Mouse (Mus musculus) embryo, embryonic 11.5 days (tissue): ENCODE measurements around the gene Dnajc5.
A peak's percentile ranks its signal among the peaks of the same experiment; 100 is the strongest.
"Not testable (repeated sequence)": the region's sequence is repeated elsewhere in the genome, so short reads cannot be mapped to it uniquely, and the experiment has no call there.

Experiments
- DNase-seq: peaks from one replicate; pipeline ENCODE4 v3.0.0-alpha.2; 2012; ENCODE audit warnings: low read depth, low spot score

Dnajc5 gene

DNA sequence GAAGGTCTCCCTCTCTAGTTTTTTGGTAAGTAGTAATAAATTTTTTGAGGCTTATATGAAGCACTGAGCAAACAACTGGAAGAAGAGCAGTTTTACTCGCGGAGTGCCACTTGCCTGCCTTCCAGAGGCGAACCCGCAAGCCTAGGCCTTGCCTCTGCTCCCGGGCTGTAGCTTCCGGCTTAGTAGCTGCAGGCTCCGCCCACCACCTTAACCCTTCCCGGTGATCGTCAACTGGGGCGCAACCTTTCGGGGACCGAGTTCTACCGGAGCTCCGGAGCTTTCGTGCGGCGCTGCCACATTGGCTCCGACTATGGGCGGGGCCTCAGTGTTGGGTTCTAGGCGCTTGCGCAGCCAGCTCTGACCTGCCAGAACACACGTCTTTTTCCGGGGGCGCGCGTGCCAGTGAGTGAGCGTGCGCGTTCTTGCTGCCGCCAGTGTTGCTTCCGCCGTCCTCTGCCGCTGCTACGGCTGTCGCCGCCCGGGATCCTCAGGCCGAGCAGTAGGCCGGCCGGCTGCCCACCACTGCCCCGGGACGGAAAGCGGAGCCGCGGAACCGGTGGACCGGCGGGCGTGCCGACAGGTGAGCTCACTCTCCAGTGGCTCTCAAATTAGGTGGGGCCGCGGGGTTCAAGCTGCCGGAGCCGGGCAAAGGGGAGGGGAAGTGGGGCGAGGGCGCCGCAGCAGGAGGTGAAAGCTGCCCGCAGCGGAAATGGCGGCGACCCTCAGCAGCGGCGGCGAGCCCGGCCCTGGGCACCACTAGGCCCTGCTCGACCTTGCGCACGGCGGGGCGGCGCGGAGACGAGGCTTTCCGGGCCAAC, at the start of gene Dnajc5:
TSS of gene Dnajc5 (plus strand) at position 368 of the 818 bp plus-strand sequence.
- peak; percentile 92 for DNase-seq

DNA sequence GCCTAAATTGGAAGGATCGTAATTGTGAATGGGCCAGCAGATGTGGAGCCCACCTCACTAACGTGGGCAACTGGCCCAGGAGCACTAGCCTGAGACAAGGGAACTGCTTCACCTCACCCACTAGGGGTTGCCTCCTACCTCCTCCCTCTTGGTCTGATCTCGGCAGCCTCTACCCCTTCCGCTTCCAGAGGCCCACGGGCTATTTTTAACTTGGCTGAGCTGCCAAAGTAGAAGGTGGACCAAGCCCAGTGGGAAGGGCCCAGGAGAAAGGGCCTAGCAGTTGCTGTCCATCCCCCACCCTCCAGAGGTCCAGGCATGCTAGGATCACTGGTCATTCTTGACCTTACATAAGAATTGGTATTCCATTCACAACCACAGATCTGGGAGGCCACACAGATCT, 49.0 kb upstream of the Dnajc5 start:
- DNase-seq = no peak

DNA sequence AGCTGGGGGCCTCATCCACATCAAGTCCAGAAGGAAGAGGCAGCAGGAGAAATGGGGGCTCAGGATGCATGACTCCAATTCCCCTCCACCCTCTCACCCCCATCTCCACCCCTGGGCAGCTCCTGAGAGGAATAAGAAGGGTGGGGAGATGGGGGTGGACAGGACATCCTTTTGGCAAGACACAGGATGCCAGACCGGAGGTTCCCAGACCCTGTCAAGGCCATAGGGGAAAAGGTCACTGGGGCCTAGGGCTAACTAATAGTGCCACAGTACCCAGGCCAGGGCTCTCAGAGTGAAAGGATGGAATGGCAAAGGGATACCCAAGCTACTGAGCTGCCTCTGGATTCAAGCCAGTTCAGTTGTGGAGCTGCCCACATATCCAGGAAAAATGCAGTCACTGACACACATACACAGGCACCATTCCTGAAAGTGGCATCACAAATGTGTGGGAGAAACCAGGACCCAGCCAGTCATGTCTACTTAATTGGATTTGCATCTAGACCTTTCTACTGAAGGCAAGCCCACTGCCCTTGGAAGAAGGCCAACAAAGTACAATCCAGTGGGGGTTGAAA, 47.9 kb upstream of the Dnajc5 start:
- no peak for DNase-seq

DNA sequence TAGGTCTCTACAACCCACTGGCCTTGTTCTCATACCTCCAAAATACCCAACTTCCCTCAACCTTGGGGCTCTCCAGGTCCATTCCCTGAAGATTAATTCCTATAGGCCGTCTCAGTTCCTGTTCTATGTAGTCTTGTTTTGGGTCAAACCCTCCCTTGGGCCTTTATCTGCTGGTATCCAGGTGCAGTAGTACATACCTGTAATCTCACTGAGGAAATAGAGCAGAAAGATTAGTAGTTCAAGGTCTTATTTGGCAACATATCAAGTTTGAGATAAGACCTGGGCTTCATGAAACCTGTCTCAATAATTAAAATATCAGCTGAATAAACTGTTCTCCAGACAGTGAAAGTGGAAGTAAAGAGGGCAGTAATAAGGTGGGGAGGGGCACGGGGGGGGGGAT, 37.2 kb upstream of the Dnajc5 start:
- DNase-seq = no peak

DNA sequence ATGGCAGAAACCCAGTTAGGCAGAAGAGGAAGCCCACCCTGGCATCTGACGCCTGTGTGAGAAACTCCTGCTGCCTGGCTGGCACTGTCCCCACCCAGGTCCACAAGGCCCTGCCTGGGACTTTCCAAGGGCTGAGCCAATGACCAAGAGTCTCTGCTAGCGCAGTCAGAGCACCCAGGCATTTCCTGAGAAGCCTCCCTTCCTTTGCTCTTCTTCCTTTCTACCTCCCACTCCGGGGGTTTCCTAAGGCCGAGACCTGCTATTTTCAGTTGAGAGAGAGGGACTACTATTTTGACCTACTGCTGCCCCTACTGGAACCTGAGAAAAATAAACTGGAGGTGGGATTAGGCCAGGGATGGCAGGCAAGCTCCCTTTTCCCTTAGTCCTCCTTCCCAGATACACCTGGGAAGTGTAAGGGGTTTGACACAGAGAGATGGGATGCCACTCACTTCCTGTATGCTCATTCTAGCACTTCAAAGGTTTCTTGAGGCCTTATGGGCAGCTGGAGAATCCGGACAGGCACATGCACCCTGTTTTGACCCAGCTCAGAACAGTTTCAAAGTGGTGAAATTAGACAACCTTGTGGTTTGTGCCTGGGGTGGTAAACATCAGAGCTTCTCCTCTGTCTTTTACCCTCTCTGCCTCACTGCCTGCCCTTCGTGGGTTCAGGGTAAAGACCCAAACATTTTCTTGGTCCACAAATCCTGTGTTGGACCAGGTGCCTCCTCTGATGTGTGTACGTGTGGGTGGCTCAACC, 36.5 kb upstream of the Dnajc5 start:
- DNase-seq = no peak

DNA sequence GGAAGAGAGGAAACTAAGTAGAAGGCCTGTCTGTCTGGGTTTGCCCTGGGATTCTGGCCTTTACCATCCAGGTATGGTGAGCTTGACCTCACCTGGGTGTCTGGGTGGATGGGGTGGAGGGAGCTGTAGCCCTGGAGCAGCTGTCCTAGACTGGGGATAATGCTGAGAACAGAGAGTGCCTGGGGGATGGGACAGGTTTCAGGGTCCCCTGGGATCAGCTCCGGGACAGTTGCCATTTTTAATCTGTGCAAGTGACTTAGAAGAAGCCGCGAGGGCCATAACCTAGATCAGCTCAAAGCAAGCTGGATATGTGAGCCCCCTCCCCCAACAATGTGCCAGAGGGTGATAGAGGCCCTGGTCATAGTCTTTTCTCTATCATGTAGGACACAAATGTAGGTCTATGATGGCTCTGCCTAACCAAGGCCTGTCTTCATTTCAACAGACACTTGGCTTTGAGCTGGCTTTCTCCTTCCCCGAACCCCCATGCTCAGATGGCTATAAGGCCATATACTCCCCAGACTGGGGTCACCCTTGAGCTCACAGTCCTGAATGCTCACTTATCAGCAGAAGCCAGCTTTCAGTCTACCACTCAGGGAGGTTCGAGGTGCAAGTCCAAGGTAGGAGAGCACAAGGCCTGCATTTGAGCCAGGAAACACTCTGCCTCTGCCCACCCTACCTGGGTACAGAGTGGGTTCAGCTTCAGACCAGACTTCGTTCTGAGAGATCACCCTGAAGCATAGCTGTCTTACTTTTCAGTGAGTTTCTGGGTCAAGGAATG, 35.6 kb upstream of the Dnajc5 start:
- DNase-seq = no peak

DNA sequence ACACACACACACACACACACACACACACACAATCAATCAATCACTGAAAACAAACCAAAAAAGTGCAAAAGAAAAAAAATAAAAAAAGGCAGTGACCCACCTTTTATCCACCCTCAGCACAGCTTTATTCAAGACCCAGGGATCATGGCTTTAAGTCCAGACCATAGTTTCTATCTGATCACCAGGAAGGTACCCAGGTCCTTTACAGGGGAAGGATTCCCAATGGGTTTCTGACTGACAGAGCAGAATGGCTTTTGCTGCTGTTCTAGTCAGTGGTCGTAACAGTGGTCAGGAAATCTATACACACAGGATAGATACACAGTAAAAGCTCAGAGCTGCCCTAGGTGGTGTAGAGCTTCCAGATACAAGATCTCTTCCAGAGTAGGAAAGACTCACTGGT, 34.5 kb upstream of the Dnajc5 start:
- DNase-seq = no peak

DNA sequence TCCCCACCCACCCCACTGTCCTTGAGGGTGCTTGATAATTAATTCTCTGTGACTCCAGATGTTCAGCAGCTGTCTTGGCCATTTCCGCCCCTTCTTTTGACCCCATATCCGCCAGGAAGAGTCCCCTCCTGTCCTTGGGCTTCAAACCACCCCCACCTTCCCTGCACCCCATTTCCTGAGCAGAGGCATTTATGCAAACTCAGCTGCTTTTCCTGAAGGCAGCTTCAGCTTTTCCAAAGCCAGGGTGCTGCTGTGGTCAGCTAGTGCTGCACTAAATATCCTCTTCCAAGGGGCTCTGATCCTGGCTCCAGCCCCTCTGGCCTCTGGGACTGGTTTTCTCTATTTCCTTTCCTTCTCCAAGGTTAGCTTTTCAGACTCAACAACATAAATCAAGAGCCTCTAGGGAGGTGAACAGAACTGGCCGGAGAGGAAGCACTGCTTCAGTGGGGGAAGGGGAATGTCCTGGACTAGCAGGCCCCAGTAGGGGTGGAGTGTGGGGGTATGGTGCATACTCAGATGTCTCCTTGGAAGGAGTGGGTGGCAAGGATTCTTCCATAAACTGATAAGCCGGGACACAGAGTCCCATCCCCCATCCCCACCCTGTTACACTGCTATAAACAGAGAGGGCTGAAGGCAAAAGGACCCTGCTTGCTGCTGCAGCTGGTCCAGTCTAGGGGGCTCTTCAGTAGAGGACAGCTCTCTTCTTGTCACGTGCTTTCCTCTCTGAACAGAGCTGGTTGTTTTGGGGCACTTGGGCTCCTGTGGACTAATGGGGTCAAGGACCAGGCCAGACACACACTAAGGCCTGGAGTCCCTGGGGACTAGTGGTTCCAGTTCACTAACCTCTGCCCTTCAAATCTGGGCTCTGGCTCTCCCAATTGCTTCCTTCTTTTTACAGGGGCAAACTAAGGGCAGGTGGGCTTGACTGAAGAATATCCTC, 32.7 kb upstream of the Dnajc5 start:
- DNase-seq = peak; percentile 59

DNA sequence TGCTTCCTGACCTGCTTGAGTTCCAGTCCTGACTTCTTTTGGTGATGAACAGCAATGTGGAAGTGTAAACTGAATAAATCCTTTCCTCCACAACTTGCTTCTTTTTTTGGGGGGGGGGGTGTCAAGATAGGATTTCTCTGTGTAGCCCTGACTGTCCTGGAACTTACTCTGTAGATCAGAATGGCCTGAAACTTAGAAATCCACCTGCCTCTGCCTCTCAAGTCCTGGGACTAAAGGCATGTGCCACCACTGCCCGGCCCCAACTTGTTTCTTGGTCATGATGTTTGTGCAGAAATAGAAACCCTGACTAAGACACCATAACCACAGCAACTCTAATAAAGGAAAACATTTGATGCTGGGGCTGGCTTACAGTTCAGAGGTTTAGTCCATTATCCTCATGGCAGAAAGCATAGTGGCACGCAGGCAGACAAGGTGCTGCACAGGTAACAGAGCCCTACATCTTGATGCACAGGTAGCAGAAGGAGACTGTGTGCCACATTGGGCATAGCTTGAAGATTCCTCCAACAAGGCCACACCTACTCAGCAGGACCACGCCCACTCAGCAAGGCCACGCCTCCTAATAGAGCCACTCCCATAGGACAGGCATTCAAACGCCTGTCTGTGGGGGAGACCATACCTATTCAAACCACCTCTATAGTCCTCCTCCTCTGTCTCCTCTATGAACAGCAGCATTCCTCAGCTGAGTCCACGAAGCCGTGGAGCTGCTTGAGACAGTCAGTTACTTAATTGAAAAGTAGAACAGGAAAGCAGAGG, 28.7 kb upstream of the Dnajc5 start:
- no peak for DNase-seq

DNA sequence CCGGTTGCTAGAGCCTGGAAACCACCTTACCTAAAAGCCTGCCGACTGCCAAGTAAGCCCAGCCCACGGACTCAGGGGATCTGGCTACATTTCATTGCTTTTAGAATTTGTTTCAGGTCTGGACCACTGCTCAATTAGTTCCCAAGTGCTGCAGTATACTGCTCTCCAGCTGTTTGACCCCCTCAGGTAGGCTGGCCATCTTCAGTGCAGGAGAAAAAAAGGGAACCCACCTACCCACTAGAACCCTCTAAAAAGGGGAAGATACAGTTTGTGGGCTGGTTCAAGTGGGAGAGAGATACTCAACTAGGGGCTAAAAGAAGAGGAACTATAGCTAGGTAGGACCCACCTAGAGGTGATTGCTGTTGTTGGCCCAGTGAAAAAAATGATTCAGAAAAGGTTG, 28.1 kb upstream of the Dnajc5 start:
- DNase-seq = no peak

DNA sequence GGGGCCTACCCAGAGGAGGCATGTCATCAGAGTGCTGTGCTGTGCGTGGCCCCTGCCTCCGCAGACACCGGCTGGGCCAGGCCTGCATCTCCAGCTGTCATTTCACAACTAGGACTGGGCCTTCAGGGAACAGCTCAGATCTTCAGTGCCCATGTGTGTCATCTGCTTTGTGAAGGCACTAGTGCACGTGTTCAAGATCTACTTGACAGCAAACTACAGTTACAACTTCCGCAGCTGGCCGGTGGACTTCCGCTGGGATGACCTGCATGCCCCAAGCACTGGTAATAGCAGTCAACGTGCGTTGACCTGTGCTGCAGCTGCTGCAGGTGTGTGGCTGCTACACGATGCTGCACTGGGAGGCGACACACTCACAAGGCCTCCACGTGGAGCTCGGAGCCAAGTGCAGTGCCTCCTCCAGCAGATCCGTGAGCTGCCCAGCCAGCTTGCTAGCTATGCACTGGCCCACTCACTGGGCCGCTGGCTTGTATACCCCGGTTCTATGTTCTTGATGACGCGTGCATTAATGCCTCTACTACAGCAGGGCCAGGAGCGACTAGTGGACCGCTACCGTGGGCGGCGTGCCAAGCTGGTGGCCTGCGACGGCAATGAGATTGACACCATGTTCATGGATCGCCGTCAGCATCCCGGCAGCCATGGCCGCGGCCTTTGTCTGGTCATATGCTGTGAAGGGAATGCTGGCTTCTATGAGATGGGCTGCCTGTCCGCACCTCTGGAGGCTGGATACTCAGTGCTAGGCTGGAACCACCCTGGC, 26.9 kb upstream of the Dnajc5 start, which contains the start of gene Abhd16b:
TSS of gene Abhd16b (plus strand) at position 51 of the 772 bp plus-strand sequence.
- no peak for DNase-seq

DNA sequence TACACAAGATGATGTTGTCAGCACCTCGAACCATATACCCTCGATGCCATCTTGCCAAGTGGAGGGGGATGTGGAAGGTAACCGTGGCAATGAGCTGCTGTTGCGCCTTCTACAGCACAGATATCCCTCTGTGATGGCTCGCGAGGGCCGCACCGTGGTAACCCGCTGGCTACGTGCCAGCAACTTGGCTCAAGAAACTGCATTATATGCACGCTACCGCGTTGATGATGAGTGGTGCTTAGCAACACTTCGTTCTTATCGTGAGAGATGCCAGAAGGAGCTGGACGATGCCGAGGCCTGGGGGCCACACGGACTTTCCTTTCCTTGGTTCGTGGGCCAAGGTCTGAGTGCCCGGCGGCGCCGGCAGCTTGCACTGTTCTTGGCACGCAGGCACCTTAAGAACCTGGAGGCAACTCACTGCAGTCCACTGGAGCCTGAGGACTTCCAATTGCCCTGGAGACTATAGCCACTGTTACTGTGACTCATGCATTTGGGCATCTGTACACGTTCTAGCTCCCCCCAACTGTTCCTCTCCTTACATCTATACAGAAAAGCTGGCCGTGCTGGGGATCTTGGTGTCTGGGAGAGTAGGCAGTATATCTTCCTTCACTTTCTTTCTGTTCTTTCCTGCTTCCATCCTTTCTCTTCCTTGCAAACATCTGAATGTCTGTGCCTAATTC, 25.9 kb upstream of the Dnajc5 start:
- DNase-seq = no peak

DNA sequence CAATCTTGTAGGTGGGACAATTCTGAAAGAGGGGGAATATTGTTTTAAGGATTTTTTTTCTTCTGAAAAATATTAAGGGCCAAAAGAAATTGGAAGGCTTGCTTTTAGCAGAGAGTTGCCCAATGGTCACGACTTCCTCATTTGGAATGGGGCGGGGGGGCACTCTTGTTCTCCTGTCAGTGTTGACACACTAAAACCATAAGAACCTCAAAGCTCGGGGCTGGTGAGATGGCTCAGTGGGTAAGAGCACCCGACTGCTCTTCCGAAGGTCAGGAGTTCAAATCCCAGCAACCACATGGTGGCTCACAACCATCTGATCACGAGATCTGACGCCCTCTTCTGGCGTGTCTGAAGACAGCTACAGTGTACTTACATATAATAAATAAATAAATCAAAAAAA, 24.4 kb upstream of the Dnajc5 start:
- not testable (repeated sequence) for DNase-seq

DNA sequence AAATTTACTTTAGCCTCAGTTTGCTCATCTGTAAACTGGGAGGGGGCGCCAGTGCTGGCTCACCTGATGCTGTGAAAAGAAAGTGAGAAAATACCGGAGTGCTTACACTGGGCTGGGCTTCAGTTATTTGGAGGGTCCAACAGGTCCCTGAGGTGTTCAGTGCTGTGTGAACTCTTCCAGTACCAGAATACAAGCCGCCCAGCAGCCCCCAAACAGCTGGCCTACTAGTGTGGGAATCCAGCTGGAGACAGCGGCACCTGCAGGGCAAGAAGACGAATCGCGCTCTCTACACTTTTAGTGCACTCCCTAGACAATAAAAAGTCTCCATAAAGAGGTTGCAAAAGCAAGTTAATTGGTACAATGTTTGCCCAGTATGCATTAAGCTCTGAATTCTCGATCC, 24.0 kb upstream of the Dnajc5 start:
- DNase-seq = no peak

DNA sequence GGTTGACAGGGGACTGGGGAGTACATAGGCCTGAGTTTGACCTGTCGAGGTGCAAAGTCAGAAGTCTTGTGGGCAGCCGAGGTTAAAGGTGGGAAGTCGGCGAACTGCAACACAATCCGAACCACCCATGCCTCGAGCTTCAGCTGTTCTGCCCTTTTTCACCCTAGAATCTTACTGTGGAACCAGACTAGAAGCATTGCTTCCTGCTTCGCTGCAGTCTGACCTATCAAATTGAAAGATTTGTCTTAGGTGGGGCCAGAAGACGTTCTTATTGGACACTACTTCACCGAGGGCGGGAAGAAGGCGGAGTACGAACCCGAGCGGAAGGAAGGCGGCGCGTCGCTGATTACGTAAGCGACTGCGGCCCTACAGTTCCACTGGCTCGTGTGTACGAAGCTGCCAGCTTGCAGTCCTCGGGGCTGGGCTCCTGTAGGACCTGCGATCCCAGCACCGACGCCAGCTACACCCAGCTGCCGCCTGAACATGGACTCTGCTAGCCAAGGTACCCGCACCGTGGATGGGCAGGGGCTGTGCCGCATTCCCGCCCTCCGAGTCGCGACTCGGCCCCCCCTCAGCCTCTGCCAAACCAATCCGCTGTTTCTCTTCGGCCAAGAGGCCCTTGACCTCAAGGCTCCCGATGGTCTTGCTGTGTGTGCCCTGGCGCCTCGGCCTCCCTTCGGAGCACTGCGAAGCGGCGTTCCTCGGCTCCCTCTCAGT, 23.3 kb upstream of the Dnajc5 start, which contains the start of gene Tpd52l2:
TSS of gene Tpd52l2 (plus strand) at position 312 of the 717 bp plus-strand sequence.
- peak; percentile 95 for DNase-seq

DNA sequence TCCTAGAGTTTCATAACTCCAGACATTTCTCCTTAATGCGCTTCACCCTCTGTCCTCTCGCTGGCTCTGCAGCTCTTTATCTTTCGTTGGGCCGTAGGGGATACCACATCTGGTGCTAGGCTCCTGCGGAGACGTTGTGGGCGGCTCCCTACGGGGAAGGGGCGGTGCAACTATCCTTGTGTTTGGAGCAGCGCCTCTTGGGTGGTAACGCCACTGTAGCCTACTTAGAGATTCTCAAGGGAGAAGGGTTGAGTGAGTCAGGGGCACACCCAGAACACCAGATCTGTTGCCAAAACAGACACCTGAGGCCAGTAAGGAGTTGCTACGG, 22.8 kb upstream of the Dnajc5 start:
- DNase-seq = no peak

DNA sequence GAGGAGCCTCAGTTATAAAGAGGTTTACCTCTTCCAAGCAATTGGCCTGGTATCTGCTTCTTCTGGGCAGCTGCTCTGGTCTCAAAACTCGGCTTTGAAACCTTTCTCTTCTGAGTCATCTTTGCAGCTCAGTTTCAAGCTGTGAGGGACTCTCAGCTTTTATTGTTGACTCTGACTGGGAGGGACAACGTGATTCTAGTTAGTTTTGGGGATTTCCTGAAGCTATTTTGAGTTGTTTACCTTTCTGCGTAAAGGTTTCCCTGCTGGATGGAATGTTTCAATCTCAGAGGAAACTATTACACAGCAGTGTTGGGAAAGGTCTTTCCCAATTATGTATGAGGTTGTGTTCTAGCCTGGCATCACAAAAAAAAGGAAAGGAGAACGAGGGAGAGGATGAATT, 21.6 kb upstream of the Dnajc5 start:
- DNase-seq = no peak

DNA sequence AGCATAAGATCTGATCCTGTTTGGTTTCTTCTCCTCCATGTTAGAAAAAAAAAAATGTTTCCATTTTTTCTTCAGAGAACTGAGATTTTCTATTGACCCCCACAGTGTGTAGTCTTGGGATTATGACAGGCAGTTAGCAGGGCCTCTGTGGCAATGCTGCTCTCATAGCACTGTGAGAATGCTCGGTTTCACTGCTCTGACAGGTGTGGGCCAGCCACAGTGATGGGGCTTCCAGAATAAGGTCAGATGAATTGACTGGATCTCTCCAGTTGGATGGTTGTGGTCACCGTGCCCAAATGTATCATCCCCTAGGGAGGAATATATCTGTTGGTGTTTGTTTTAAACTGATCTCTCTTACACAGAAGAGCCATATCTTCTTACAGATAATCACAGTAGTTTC, 11.1 kb upstream of the Dnajc5 start:
- no peak for DNase-seq
